Mouse (Mus musculus) ES-Bruce4 (cell line): ENCODE measurements around the gene Ajm1.

ENCODE experiments used
- CTCF ChIP-seq: IDR thresholded peaks from one replicate; pipeline ENCODE4 v1.8.1; 2011; ENCODE audit warnings: low read depth, low read length
- EP300 ChIP-seq: IDR thresholded peaks from 2 replicates; pipeline ENCODE4 v1.6.1; 2011; ENCODE audit warnings: low read depth, low read length; ENCODE audit not compliant: insufficient read depth
- POLR2A ChIP-seq: IDR thresholded peaks from one replicate; pipeline ENCODE4 v1.8.1; 2011; ENCODE audit warnings: low read length; ENCODE audit not compliant: insufficient read depth

- TF ChIP-seq EP300 = no peak
- TF ChIP-seq CTCF = no peak
- no peak for TF ChIP-seq POLR2A
Measured at GRCm38 (mm10) chr2:25625986-25626385, 44.4 kb upstream of the Ajm1 start.
